Mouse (Mus musculus): ENCODE results near the gene Cdc25b.

Gene Cdc25b

DNA sequence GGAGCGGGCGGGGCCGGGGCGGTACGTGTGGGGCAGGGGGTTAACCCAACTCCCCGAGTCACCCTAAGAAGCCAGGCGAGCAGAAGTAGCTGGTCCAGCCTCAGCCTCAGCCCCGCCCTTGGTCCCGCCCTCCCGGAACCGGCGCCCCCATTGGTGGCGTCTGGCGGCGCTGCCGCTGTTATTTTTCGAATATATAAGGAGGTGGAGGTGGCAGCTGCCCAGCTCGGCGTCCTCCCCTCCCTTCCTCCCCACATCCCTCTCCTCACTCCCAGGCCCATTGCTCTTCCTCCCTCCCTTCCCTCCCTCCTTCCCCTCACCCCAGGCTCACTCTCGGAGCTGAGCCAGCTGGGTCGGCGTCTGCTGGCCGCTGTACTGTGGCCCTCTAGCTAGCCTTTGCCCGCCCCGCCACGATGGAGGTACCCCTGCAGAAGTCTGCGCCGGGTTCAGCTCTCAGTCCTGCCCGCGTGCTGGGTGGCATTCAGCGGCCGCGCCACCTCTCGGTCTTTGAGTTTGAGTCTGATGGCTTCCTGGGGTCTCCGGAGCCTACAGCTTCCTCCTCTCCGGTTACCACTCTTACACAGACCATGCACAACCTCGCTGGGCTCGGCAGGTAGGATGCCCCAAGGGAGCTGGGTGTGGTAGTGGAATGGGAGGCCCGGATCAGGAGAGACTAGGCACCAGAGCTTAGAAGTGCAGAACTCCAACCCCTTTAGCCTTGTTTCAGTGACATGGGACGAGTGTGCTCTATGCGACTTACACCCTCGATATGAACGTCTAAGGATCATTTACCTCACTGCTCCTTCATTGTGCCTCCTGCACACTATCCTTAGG, at the start of gene Cdc25b, which contains the start of gene Spef1:
Cdc25b (plus strand) TSS at position 179 of the 831 bp plus-strand sequence.
Spef1 (minus strand) TSS at position 512 of the 831 bp plus-strand sequence.
- peak; percentile 90 for DNase-seq (ENCODE audit: extremely low spot score)

DNA sequence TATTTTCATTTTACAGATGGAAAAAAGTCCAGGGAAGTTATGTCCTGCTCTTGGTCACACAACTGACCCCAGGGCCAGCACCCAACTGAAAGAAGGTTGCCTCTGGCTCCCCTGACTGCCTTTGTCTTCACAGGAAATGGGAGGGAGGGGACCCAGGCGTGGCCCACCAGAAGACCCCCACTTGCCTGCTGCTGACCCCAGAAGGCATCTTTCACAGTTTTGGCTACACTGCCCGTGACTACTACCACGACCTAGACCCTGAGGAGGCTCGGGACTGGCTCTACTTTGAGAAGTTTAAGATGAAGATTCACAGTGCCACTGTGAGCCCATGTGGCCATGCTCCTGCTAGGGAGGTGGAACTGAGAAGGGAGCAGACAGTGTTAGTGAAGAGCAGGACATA, 48.5 kb upstream of the Cdc25b start:
- DNase-seq (ENCODE audit: extremely low spot score), result no peak

DNA sequence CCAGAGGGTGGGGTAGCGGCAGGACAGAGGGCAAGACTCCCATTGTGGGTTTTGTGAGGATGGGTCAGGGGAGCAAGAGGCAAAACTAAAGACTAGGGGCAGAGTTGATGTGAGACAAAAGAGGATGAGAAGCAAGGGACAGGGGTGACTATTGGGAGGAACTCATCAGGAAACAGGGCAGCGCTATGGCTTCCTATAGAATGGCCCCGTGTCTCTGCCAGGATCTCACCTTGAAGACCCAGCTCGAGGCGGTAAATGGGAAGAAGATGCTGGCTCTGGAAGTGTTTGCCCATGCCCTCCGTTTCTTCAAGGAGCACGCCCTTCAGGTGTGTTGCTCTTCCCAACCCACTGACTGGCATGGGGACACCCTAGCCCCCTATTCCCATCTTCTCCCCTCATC, 48.0 kb upstream of the Cdc25b start:
- no peak for DNase-seq (ENCODE audit: extremely low spot score)

DNA sequence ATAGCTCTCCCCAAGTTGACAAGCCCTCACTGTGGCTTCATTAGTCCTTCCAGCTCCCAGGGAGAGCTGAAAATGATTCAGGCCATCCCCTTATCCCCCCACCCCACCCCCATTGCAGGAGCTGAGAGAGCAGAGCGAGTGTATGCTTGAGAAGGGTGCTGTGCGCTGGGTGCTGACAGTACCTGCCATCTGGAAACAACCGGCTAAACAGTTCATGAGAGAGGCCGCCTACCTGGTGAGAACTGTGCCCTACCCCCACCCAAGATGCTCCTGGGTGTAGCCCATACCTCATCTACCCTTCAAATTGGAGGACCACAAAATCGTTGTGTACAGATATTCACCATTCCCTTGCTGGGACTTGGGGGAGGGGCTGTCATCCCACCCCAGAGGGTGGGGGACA, 47.5 kb upstream of the Cdc25b start:
- DNase-seq (ENCODE audit: extremely low spot score), result no peak

DNA sequence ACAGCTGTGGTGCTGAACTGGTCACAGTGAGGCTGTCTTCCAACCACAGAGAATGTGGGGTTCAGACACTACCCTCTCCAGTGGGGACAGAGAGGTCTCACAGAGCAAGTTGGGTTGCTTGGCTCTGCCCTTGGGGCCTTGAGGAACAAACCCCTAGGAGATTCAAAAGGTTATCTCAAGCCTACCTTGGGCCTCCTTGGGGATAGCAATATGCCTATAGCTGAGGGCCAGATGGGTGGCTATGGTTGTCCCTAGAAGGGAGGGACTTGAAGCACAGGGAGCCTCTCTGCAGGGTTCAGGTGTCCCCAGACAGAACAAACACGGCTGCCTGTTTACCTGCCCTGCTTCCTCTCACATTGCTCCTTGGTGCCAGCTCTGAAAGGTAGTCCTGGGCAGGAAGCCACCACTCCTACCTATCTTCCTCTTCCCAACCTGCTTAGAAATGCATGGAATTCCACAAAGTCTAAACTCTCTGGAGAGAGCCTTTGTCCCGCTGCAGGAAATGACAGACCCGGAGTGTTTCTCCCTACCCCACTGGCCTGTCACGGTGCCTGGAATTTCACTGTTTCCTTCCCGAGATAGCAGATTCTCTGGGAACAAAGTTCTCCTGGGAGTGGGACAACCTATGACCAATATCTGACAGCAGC, 46.7 kb upstream of the Cdc25b start:
- DNase-seq (ENCODE audit: extremely low spot score), result no peak

DNA sequence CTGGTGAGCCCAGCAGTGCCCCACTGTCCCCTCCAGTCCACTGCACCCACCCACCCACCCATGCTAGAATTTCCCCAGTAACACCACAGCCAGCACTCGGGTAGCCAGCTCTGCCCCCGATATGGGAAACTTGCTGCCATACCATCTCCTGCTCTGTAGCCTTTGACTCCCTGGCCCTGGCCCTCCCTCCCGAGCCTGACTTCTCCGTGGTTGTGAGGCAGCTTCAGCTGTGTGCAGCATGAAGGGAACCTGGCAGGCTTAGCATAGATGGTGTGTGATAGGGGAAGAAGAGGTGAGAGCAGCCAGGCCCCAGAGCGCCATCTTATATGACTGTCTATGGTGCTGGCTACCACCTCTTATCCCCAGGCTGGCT, 46.2 kb upstream of the Cdc25b start:
- no peak for DNase-seq (ENCODE audit: extremely low spot score)

DNA sequence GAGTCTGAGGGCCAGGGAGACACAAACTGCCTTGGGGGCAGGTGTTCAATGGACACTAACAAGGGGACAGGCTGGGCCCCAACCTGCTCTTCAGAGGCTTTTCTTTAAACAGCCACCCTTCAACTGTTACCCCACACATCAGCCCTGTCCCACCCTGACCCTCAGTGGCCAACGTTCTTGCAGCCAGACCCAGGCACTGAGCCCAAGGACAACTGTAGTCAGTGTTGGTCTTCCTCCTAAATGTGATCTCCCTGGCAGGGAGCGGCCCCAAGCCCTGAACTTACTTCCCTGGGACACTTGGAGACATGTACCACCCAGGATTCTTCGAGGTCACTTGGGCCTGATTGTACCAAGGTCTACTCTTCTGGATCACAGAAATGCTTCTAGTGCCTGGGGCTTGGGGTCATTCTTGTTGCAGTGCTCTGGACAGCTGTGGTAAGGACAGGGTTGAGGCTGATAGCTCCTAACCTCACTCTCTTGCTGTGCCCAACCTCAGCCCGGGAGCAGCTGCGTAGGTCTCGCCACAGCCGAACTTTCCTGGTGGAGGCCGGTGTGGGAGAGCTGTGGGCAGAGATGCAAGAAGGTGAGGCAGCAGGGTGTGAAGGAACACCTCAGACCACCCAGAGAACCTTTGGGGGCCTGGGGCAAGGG, 45.3 kb upstream of the Cdc25b start:
- DNase-seq (ENCODE audit: extremely low spot score), result no peak

DNA sequence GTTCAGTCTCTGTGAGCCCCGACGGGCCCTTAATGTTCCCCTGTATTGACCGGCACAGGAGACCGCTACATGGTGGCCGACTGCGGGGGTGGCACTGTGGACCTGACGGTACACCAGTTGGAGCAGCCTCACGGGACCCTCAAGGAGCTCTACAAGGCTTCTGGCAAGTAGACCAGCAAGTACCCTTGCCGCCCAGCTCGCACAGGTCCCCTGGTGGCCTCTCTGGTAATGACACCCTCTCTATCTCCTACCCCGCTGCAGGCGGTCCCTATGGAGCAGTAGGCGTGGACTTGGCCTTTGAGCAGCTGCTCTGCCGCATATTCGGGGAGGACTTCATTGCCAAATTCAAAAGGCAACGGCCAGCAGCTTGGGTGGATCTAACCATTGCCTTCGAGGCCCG, 44.2 kb upstream of the Cdc25b start:
- peak; percentile 79 for DNase-seq (ENCODE audit: extremely low spot score)

DNA sequence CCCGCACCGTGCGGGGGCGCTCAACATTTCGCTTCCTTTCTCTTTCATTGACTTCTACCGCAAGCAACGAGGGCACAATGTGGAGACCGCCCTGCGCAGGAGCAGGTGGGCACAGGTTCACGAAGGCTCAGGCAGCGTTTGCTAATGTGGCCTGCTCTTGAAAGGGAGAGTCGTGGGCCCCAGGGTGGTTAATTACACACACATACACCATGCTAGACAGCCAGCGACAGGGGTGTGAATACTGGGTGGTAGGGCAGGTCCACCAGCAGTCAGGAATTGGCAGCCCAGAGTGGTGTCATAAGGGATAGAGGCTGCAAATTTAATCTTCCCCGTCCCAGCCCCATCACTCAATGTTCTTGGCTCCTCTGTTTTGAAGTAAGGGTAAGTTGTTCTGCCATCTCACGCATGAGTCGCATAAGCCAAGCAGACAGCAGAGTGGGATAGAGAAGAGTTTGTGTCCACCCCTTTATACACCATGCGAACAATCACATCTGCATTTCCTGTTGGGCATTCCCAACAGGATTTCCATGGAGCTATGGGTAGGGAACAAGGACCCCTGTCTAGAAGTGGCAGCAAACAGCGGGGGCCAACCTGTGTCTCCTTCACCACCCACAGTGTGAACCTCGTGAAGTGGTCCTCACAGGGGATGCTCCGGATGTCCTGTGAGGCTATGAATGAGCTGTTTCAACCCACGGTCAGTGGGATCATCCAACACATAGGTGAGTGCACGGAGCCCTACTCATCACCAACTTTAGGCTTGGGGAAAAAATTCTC, 43.6 kb upstream of the Cdc25b start:
- no peak for DNase-seq (ENCODE audit: extremely low spot score)

DNA sequence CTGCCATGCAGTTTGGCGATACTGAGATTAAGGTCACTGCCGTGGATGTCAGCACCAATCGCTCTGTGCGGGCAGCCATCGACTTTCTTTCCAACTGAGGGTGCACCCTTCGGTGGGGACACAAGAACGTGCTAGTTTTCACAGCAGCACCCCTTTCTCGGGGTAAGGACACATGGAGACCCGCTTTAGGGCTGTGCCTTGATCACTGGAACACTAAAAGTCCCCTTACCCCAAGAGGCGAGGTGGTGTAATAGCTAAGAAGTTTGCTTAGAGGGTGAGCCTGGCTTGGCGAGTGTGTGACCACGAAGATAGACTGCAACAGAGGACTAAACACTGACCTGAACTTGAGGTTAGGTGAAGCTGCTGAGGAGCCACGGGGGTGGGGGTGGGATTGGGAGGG, 41.6 kb upstream of the Cdc25b start:
- DNase-seq (ENCODE audit: extremely low spot score), result no peak

DNA sequence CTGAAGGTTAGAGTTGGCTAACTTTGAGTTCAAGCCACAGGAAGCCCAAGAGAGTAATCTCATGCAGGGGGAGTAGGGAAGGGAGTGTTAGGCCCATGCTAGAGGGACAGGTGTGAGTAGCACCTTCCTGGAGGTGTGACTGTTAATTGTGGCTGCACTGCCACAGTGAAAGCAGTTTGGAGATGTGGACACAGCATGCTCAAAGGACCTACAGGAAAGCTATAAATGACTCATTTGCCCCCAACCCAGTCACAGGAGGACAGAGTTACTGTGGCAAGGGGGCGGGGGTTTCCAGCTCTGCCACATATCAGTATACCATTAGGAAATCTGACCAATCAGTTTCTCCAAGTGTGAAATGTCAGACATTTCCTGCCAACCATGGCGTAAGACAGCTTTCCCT, 41.2 kb upstream of the Cdc25b start:
- DNase-seq (ENCODE audit: extremely low spot score), result no peak

DNA sequence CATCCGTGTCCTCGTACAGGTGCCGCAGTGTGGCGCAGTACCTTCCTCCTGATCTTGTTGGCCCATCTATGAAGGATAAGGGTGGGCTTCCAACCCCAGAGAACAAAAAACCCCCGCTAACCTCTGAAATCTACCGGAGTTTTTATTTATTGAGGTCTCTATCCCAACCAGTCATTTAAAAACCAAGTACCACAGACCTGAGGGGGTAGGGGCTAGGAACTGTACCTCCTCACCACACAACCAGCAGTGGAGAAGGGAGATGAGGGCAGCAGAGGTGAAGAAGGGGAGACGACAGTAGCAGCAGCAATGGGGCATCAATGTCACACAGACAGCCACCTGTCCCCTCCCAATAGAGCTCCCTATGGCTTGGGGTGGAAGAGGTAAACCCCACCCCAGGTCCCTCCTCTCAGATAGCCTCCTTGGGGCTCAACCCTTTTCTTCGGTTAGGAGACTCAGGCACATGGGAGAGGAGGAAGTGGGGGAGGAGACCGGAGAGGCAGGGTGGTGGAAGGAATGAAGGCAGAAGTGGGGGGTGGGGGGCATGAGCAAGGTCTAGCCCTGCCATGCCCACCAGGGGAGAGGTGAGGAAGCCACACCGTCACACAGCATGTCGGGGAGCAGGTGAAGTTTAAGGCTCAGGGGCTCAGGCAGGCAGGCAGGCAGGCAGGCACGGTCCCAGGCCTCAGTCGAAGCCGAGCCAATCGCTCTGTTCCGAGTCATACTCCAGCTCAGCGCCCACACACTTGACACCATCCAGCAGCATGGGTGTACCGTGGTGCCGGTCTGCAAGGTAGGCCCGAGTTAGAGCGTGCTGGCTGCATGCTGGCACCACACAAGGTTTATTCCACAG, 40.3 kb upstream of the Cdc25b start:
- no peak for DNase-seq (ENCODE audit: extremely low spot score)

DNA sequence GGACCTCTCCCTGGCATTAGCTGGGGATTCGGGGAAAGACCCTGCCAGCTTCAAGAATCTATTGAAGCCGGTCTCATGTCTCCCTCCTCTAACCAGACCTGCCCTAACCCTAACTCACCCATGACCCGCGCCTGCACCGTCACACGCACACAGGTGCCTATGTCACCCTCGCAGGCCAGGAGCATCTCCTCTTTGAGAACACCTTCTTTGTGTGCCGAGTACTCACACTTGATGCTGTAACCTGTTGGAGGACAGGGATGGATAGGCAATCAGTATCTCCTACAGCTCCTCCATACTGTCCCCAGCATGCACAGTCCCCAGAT, 39.7 kb upstream of the Cdc25b start:
- no peak for DNase-seq (ENCODE audit: extremely low spot score)

DNA sequence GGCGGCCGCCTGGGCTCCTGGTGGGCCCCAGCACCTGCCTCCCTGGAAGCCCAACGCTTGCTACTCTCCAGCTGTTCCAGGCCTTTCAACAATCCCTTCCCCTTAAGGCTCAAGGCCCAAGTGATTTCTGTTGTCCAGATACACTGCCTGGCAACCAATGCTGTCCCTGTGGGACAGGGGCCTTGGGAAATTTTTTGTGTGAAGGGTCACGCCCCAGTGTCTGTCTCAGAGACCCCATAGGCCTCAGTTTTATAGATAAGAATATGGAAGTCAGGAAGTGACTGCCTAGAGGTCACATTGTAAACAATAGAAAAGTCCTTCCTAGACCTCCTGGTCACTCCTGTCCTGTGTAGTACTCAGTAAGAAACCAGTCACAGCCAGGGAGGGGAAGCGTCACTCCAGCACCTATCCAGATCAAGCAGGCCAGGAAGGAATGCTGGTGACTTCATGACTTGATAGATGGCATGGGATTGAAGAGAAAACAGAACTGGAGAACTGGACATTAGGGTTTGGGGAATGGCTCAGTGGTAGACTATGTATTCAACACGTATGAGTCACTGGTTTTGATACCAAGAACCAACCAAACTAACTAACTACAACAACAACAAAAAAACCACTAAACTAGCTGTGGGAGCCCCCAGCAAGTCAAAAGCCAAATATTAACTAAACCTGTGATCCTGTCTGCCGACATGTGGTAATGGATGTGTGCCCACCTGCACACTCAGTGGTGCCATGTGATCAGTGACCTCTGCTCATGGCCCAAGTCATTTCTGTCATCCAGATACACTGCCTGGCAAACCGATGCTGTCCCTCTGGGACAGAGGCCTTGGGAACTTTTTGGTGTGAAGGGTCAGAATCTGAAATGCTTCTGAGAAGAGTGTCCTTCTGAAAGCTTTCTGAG, 38.1 kb upstream of the Cdc25b start:
- no peak for DNase-seq (ENCODE audit: extremely low spot score)

DNA sequence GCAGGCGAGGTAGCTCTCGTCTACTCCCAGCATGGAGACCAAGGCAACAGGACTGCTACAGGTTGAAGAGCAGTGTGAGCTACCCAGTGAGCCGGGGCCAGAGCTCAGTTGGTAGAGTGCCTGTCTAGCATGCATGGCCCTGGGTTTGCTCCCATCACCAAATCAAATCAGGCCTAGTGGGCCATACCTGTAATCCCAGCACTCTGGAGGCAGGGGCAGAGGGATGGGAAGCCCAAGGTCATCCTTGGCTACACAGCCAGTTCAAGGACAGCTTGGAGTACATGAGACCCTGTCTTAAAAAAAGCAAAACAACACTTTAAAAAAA, 37.5 kb upstream of the Cdc25b start:
- no peak for DNase-seq (ENCODE audit: extremely low spot score)

DNA sequence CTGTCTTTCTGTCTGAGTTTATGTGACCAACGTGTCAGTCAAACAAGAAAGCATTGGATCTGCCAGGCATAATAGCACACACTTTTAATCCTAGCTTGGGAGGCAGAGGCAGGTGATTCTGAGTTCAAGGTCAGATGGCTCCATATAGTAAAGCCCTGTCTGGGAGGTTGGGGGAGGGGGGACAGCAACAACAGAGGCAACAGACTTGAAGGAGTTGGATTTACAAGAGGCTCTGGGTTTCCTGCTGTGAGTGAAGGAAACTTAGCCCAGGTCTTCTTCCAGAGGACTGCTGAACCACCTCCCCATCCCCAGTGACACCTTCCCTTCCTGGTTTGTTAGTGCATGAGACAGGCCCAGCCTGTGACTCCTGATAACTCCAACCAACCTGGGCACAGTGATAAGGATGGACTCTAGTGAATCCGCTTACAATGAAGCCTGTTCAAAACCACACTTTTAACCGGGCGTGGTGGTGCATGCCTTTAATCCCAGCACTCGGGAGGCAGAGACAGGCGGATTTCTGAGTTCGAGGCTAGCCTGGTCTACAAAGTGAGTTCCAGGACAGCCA, 34.5 kb upstream of the Cdc25b start:
- DNase-seq (ENCODE audit: extremely low spot score), result no peak

DNA sequence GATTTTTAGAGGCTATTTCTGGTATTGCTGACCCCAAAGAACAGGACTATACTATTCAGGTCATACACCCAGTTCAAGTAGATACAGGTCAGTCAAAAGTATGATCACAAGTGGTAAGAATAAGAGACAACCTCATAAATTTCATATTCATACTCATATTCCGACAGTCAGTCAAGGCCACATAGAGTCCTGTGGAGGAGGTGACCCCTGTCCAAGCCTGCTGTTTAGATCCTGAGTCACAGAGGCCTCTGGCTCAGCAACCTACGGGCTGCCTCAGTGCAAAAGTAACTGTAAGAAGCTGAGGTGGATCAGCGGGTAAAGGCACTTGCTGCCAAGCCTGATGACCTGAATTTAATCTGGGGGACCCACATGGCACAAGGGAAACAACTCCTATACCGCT, 32.7 kb upstream of the Cdc25b start:
- no peak for DNase-seq (ENCODE audit: extremely low spot score)

DNA sequence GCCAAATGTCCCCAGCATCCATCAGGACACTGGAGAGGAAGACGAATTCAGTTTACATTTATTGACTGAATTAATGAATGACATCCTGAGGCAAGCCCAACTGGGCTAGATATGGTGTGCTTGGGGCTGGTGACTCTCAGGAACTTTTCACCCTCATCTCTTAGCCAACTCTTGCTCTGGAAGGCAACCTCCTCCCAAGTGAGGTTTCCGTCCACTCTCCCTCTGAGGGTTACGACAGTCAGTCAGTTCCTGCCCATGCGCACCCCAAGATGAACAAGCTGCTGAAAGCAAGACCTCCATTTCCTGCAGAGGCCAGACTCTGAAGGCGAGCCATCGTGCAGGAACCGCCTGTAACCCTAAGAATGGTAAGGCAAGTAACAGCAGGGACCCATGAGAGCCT, 29.8 kb upstream of the Cdc25b start:
- no peak for DNase-seq (ENCODE audit: extremely low spot score)

DNA sequence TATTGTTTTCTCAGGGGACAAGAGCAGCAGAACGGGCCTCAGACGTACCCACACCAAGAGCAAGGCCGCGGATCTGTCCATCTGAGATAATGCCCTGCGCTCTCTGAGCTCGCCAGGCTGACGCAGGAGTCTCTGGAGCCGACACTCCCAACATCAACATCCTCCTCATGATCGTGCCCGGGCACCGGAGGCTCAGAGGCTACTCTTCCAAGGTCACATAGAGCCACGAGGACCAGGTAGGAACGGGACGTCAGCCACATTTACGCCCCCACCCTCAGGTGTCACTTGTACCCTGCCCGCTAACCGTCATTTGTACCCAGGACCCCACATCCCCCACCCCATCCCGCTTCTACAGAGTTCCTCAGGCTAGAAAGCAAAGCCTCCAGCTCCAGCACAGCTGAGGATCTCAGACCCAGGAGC, 27.2 kb upstream of the Cdc25b start:
- no peak for DNase-seq (ENCODE audit: extremely low spot score)

DNA sequence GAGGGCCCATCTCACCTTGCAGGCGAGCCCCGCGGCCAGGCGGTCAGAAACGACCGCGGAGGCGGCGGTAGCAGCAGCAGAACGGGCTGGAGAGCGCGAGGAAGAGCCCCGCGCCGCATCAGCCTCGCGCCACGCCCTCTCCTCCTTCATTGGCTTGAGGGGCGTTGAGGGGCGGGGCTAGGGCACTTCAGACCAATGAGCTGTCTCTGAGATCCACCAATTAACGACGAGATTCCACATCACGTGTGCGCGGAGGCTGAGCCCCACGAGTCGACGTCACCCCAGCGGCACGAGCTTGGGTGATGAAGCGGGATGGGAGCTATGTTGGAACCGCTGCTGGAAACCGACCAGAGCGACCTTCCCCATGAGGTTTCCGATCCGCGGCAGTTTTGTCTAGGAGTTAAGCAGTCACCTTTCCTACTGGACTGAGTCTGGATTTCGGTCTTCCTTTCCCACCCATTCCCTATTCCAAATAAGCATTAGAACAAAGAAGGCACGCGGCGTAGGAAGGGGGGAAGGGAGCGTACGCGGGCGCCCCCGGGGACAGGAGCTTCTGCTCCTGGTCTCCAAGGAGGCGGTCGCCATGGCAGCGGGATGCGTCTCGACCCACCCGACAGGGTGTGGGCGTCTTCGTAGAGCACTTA, 26.7 kb upstream of the Cdc25b start, which contains the start of gene 1700037H04Rik:
1700037H04Rik (minus strand) TSS at position 144 of the 644 bp plus-strand sequence.
- DNase-seq (ENCODE audit: extremely low spot score), result peak; percentile 96

Data from embryo, embryonic 9.5 days (tissue).